Mouse (Mus musculus) thymus, adult 18-20 months (tissue): ENCODE data around the gene Lrrc2.

Experiments used
- DNase-seq, 2 experiments: peaks; one replicate each; pipeline ENCODE4 v3.0.0; 2022; ENCODE audit warnings: mixed read lengths in 2 of 2

The Lrrc2 gene

DNA sequence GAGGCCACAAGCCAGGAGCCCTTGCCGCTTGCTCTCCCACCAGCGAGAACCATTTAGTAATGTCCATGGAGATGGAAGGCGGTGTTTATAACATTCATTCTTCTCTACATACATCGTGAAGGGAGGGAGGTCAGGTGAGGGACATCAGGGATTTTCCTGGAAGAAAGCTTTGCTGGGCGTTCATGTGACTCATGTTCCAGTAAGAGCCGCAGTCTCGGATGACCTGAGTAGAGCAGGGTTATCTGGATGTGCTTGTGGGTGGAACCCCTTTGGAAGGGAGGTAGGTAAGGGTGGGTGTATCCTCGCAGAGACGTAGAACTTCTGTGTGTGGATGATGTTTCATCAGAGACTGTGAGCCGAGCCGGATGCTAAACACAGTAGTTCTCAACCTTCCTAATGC, at the start of gene Lrrc2:
Gene Lrrc2, plus strand, starts transcription at position 149 of the 400 bp plus-strand sequence.
- no peak for DNase-seq

DNA sequence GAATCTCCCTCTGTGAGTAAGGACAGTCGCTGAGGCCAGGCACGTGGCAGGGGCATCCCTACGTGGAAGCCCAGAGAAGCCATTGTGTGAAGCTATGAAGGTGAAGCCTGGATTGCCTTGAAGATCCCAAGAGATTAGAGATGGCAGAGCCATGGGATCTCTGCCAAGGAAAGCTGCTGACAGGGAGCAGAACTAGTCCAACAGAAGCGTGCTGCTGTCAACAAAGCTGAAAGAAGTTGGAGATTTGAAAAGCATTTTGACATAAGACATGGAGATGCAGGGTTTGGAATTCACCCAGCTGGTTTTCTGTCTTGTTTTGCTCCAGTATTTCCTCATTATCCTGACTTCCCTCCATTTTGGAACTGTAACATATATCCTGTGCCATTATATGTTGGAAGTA, 49.1 kb upstream of the Lrrc2 start:
- DNase-seq = no peak

DNA sequence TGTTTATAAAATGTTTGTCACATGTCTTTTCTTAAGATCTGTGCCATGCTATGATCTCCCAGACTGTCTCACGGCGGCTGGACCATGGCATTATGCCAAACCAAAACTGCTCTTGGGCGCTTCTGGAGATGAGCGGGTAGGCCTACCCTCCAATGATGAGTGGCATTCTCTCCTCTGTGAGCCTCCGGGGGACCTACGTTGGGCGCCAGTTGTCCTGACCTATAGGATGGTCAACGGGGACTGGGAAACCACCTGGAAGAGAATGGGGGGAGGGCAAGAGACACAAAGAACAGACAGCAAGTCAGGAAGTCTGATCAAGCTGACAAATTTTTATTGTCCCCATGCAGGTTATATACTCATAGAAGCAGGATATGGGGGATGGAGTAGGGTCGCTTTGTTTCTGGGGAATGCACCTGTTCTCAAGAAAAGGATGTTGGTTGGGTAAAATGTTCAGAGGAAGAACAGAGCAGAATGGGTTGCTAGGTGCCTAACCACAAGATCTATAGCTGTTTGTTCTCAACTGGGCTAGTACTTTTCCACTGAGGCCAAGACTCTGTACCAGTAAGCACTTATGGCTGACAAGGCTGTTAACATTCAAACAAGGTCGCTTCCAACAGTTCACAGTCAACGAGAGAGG, 44.0 kb upstream of the Lrrc2 start:
- DNase-seq = peak in 1 of 2 experiments; percentile 69

DNA sequence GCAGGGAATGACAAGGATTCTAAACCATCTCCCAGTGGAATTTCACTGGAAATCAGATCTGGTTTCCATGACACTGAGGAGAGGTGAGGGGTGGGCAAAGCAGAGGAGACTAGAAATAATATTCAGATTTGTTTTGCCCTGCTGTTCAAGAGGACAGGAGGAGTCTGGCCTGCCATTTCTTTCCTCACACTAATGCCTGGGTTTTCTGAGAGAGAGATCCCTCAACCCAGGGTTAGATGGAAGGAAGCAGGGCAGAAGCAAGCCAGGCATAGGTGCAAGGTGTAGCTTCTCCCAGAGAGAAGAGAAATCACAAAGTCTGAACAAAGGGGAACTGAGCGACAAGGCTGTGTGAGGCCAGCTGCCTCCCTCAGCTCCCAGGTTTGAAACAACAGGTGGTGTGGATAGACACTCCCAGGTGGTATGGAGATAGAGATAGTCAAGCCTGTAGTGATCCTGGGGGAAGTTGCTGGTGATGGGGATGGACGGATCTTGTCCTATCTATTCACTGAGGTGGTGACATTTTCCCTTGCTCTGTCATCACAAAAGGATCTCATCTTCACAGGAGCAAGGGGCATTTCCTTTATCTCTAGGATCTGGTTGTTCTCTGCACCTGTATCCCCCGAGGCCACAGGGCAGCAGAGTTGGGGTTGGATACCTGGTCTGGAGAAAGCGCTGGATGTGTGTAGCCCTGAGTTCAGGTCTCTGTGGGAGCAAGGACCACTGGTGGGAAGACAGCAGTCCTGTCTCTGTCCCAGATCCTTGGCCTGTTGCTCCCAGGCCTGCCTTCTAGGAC, 43.3 kb upstream of the Lrrc2 start:
- DNase-seq = peak in 1 of 2 experiments; percentile 53

GRCm38 (mm10) chr9:110908631-110909016, 42.7 kb upstream of the Lrrc2 start:
- DNase-seq = no peak

DNA sequence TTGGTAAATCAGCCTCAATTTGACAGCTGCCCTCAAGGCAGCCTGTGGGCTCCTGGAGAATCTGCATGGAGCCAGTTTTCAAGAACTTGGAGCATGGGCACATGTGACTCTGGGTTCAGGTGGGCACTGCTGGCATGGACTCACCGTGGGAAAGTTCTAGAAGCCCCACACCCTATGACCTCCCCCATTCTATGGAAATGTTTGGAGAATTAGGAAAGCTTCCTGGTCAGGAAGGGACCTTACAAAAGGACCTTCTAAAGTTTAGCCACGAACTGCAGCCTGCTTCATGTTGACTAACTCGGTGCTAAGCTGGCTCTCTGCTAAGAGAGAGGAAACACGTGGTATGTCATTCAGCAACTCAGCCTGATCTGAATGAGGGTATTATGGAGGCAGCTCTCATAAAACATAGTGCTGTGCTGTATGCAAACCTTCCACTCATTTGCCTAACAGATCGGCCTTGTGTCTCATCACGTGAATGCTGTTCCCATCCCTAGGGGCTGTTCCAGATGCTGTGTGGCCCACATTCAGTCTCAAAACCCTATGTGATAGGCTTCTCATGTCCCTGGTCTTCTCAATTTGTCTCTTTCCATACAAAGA, 41.9 kb upstream of the Lrrc2 start:
- peak in 1 of 2 experiments; percentile 48 for DNase-seq

- no peak for DNase-seq
These were observed 36.6 kb upstream of the Lrrc2 start for GRCm38 (mm10) chr9:110914631-110915236.

- no peak for DNase-seq
These were observed 35.9 kb upstream of the Lrrc2 start for GRCm38 (mm10) chr9:110915466-110915865.

DNA sequence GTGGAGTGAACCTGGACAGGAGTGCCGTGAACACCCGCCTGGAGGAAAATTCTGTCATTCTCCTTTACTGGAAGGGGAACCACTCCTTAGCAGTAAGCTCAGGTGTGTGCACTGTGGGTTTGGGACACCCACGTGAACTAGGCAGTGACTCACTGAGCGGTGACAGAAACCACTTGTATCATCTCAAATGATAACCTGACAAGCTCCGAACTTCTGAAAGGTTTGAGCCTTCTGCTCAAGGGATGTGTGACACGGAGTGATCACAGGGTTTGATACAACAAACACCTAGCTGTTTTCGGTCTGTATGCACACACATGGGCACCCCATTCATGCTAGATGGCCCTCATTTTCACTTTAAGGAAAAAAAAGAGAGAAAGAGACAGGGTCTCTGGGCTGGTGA, 34.6 kb upstream of the Lrrc2 start, which contains the start of gene Fam240a:
Gene Fam240a, minus strand, starts transcription at position 76 of the 400 bp plus-strand sequence.
- DNase-seq = no peak

- peak; percentile 43 to 75 for DNase-seq
These were observed 30.5 kb upstream of the Lrrc2 start for GRCm38 (mm10) chr9:110920665-110921419.

GRCm38 (mm10) chr9:110922759-110923158, 28.6 kb upstream of the Lrrc2 start:
- peak; percentile 58 to 73 for DNase-seq

GRCm38 (mm10) chr9:110931573-110931972, 19.8 kb upstream of the Lrrc2 start:
- DNase-seq = no peak

DNA sequence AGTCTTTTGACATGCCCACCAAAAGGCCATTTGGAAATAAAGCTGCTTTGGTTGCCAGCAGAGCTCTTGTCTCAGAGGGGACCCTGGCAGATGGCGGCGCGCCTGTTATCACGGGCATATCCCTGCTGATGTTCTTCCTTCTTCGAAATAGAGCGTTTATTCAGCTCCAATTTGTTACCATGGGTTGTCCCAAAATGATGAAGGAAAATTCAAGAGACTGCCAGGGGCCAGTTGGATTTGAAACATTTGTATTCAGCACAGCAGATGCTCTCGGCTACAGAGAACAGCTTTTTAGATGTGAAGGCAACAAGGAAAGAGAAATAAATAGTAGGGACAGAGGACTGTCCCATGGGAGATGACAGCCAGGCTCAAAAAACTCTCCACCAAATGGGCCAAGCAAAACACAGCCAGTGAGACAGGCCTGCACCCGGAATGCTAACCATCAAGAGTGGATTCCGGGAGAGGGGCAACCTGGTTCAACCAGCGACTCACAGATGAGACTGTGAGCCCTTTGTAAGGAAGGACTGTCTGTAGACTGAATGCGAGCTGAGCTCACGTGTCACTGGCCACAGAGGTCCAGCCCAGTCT, 17.4 kb upstream of the Lrrc2 start:
- DNase-seq = no peak

- DNase-seq = no peak
These were observed 15.4 kb upstream of the Lrrc2 start for GRCm38 (mm10) chr9:110935941-110936340.

- DNase-seq = no peak
These were observed 13.5 kb upstream of the Lrrc2 start for GRCm38 (mm10) chr9:110937506-110938490.

DNA sequence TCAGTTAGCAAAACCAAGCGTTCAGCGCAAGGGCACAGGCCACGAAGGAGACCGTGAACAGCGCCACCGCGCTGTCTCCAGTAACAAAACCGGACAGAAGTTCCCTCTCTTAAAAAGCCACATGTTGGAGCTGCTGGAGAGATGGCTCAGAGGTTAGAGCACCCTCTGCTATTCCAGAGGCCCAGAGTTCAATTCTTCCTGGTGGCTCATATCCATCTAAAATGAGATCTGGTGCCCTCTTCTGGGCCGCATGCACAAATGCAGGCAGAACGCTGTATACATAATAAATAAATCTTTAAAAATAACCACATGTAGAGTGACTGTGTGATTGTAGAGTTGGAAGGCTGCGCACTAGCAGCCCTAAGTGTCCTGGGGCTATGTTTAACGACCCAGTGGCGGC, 7.1 kb upstream of the Lrrc2 start:
- no peak for DNase-seq

- no peak for DNase-seq
These were observed 6.0 kb upstream of the Lrrc2 start for GRCm38 (mm10) chr9:110945343-110945742.

DNA sequence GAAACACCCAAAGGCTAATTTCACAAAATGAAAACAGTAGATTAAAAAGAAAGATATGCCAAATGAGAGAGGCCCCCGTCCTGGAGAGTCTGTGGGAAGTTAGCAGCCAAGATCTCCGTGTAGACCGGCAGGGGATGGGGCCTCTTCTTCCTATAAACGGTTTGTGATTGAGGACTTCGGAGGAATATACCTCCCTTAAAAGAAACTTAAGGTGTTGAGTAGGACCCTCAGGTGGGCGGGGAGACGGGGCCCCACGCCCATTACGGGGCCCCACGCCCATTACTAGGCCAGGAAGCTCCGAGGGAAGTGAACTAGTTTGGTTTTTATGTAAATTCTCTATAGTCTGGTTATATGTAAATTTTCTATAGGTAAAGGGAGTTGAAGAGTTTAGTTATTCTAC, 5.4 kb upstream of the Lrrc2 start, which contains the start of gene Tdgf1:
Gene Tdgf1, minus strand, starts transcription at position 233 of the 400 bp plus-strand sequence.
- DNase-seq = no peak

- peak; percentile 22 to 52 for DNase-seq
These were observed 4.7 kb upstream of the Lrrc2 start for GRCm38 (mm10) chr9:110946548-110947044.

- no peak for DNase-seq
These were observed 4.1 kb upstream of the Lrrc2 start for GRCm38 (mm10) chr9:110947261-110947661.

- DNase-seq = no peak
These were observed 3.4 kb upstream of the Lrrc2 start for GRCm38 (mm10) chr9:110947900-110948299.
